In the genomic region with DNA sequence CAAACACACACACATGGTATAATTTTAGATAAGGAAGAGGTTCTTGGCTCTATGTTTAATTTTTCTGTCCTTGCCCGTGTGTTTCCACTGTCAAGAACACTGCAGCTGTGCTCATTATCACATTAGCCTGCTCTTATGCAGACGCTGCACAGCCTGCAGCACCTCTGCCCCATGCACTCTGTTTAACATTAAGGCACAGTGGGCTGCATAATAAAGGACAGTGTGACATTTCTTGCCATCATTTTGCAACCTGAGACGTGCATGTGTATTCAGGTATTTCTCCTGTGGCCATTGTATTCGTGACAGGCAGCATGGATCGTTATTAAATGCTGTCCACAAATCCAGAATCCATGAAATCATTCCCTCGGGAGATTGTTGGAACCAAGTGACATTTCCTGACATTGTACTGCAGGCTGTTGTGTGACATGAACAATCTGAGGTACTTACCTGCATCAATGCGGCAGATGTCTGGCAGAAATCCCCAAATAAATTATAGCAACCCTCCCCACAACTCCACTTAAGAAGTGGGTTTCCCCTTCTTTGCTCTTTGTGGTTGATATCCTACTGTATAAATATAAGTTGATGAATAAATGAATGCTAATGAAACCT, we compare ENCODE assay signal across 11 mouse cellular contexts. TPM values are rescaled to one million over a fixed set of nuclear protein-coding genes. Genes with fewer than 3 reads are reported as not detected.
DNase-seq lines count a peak whose midpoint lies in the region; ATAC-seq and TF ChIP-seq lines count a peak whose summit lies in the region.
"Had no signal": no experiment of that assay in that cellular context is flagged by ENCODE, and none has a peak within 500 bp of the region (broad histone marks: within the 10 kb centered on the region; RNA-seq: fewer than 3 reads in every experiment).

No protein-coding gene starts in this region.

- WGBS in heart, embryonic 11.5 days (ENCODE audit: insufficient replicate concordance): 53% methylated on average over 7 of the region's 7 CpGs
- WGBS in stomach, embryonic 14.5 days: 31% methylated on average over 7 of the region's 7 CpGs
- WGBS in stomach, postnatal 0 days: 29% methylated on average over 7 of the region's 7 CpGs
- 25% methylated on average over 7 of the region's 7 CpGs for WGBS in limb, embryonic 14.5 days
- WGBS in stomach, embryonic 16.5 days: 32% methylated on average over 7 of the region's 7 CpGs

- no peak overlapping the region for H3K4me3 ChIP-seq in heart, embryonic 11.5 days (ENCODE audit: low read depth, low read length)
- H3K4me3 ChIP-seq in stomach, embryonic 14.5 days (ENCODE audit: low read depth, low read length): no peak overlapping the region
- H3K4me3 ChIP-seq in stomach, postnatal 0 days (ENCODE audit: low read depth, low read length): no peak overlapping the region
- H3K4me3 ChIP-seq in limb, embryonic 14.5 days (replicated peaks; ENCODE audit: low read length): no peak overlapping the region
- no peak overlapping the region for H3K4me3 ChIP-seq in stomach, embryonic 16.5 days (replicated peaks; ENCODE audit: low read length)

- H3K27ac ChIP-seq in heart, embryonic 11.5 days (ENCODE audit: low read depth, low read length): no peak overlapping the region
- peak overlapping the region; percentile 52; the same call in 1 of the 2 replicates for H3K27ac ChIP-seq in stomach, embryonic 14.5 days (ENCODE audit: low read length)
- H3K27ac ChIP-seq in stomach, postnatal 0 days (replicated peaks): no peak overlapping the region
- 0 out of 2 replicates have a peak overlapping the region, but pooled peaks have one; percentile 26 for H3K27ac ChIP-seq in limb, embryonic 14.5 days (replicated peaks; ENCODE audit: low read depth, low read length)
- peak overlapping the region; percentile 22; the same call in 1 of the 2 replicates for H3K27ac ChIP-seq in stomach, embryonic 16.5 days (ENCODE audit: low read length)

- no peak for ATAC-seq in heart, embryonic 11.5 days (replicated peaks; ENCODE audit: insufficient number of reproducible peaks, low FRiP score, low TSS enrichment)
- ATAC-seq in stomach, embryonic 14.5 days (ENCODE audit: insufficient number of reproducible peaks, insufficient read depth, low FRiP score, low read depth): no peak
- no peak for ATAC-seq in stomach, postnatal 0 days (ENCODE audit: low FRiP score, low TSS enrichment)
- no peak for ATAC-seq in limb, embryonic 14.5 days (ENCODE audit: low FRiP score, low read depth)
- no peak for ATAC-seq in stomach, embryonic 16.5 days (ENCODE audit: insufficient read depth, low FRiP score)
- no peak for ATAC-seq in megakaryocyte progenitor cell, adult 5-6 weeks (replicated peaks; ENCODE audit: poor library complexity)
- ATAC-seq in granulocyte monocyte progenitor cell, adult 5-6 weeks (replicated peaks; ENCODE audit: poor library complexity, severe bottlenecking): no peak
- ATAC-seq: liver, postnatal 0 days; Patski had no signal

- TF ChIP-seq CTCF in stomach, postnatal 0 days (IDR thresholded peaks at IDR 0.05; ENCODE audit: low read depth): no peak

- no peak for TF ChIP-seq EP300 in stomach, postnatal 0 days (optimal IDR thresholded peaks at IDR 0.05)

- DNase-seq in heart, adult 8-10 months (ENCODE audit: low spot score): peak; percentile 57
- DNase-seq in stomach, postnatal 0 days (ENCODE audit: low spot score): no peak
- no peak for DNase-seq in limb, embryonic 14.5 days (ENCODE audit: low spot score)
- DNase-seq: liver, postnatal 0 days had no signal

- H3K27me3 ChIP-seq in heart, embryonic 11.5 days (ENCODE audit: control insufficient read depth, insufficient read depth, low read length): no peaks in the 10 kb centered on the region
- no peaks in the 10 kb centered on the region for H3K27me3 ChIP-seq in stomach, embryonic 14.5 days (ENCODE audit: control insufficient read depth, insufficient read depth, low read length)
- H3K27me3 ChIP-seq in stomach, postnatal 0 days (ENCODE audit: control insufficient read depth, insufficient read depth, low read length): no peaks in the 10 kb centered on the region
- H3K27me3 ChIP-seq in limb, embryonic 14.5 days (ENCODE audit: control insufficient read depth, insufficient read depth, low read length): no peaks in the 10 kb centered on the region
- no peaks in the 10 kb centered on the region for H3K27me3 ChIP-seq in stomach, embryonic 16.5 days (ENCODE audit: control insufficient read depth, insufficient read depth, low read length)

- H3K36me3 ChIP-seq in heart, embryonic 11.5 days (ENCODE audit: control insufficient read depth, insufficient read depth, low read length): no peaks in the 10 kb centered on the region
- H3K36me3 ChIP-seq in stomach, embryonic 14.5 days (ENCODE audit: control insufficient read depth, insufficient read depth, low read length): no peaks in the 10 kb centered on the region
- no peaks in the 10 kb centered on the region for H3K36me3 ChIP-seq in stomach, postnatal 0 days (ENCODE audit: control insufficient read depth, insufficient read depth, low read length)
- H3K36me3 ChIP-seq in limb, embryonic 14.5 days (ENCODE audit: control insufficient read depth, insufficient read depth, low read length): no peaks in the 10 kb centered on the region
- no peaks in the 10 kb centered on the region for H3K36me3 ChIP-seq in stomach, embryonic 16.5 days (ENCODE audit: control insufficient read depth, insufficient read depth, low read length)

- TF ChIP-seq POLR2A in limb, embryonic 14.5 days (IDR thresholded peaks at IDR 0.05; ENCODE audit: borderline replicate concordance, extremely low read depth, insufficient read depth, insufficient read length): no peak

- H3K4me1 ChIP-seq in heart, embryonic 11.5 days (ENCODE audit: control insufficient read depth, insufficient read depth, low read length): peaks cover 25% of the 10 kb centered on the region
- H3K4me1 ChIP-seq in stomach, embryonic 14.5 days (ENCODE audit: control insufficient read depth, insufficient read depth, low read length): peaks cover 34% of the 10 kb centered on the region
- H3K4me1 ChIP-seq in stomach, postnatal 0 days (replicated peaks; ENCODE audit: control insufficient read depth, insufficient read depth): no peaks in the 10 kb centered on the region
- peaks cover 37% of the 10 kb centered on the region for H3K4me1 ChIP-seq in limb, embryonic 14.5 days (ENCODE audit: control insufficient read depth, insufficient read depth, low read length)
- peaks cover 39% of the 10 kb centered on the region for H3K4me1 ChIP-seq in stomach, embryonic 16.5 days (ENCODE audit: control insufficient read depth, insufficient read depth, low read length)

- no peaks in the 10 kb centered on the region for H3K9me3 ChIP-seq in heart, embryonic 11.5 days (replicated peaks; ENCODE audit: control insufficient read depth, low read length)
- no peaks in the 10 kb centered on the region for H3K9me3 ChIP-seq in stomach, embryonic 14.5 days (ENCODE audit: control insufficient read depth, low read depth, low read length)
- H3K9me3 ChIP-seq in stomach, postnatal 0 days (ENCODE audit: control insufficient read depth, low read length): no peaks in the 10 kb centered on the region
- no peaks in the 10 kb centered on the region for H3K9me3 ChIP-seq in limb, embryonic 14.5 days (ENCODE audit: control insufficient read depth, low read length)
- H3K9me3 ChIP-seq in stomach, embryonic 16.5 days (replicated peaks; ENCODE audit: control insufficient read depth, low read length): no peaks in the 10 kb centered on the region

- no peak overlapping the region for H3K9ac ChIP-seq in heart, embryonic 11.5 days (ENCODE audit: low read depth, low read length)
- H3K9ac ChIP-seq in stomach, embryonic 14.5 days (replicated peaks; ENCODE audit: low read depth, low read length): no peak overlapping the region
- H3K9ac ChIP-seq in stomach, postnatal 0 days (ENCODE audit: low read length): no peak overlapping the region
- no peak overlapping the region for H3K9ac ChIP-seq in limb, embryonic 14.5 days (ENCODE audit: low read depth, low read length, severe bottlenecking)
- 0 out of 2 replicates have a peak overlapping the region, but pooled peaks have one; percentile 15 for H3K9ac ChIP-seq in stomach, embryonic 16.5 days (ENCODE audit: low read length)
- H3K9ac ChIP-seq: liver, postnatal 0 days had no signal

- H3K4me2 ChIP-seq in heart, embryonic 11.5 days: no peak overlapping the region
- no peak overlapping the region for H3K4me2 ChIP-seq in stomach, embryonic 14.5 days (replicated peaks; ENCODE audit: low read depth, low read length)
- no peak overlapping the region for H3K4me2 ChIP-seq in stomach, postnatal 0 days (replicated peaks; ENCODE audit: low read depth)
- H3K4me2 ChIP-seq in limb, embryonic 14.5 days (replicated peaks; ENCODE audit: low read depth, low read length, severe bottlenecking): no peak overlapping the region
- no peak overlapping the region for H3K4me2 ChIP-seq in stomach, embryonic 16.5 days (ENCODE audit: low read depth, low read length)

RNA-seq across cellular contexts. Expression of a gene that starts 4.8 kb away (rescaled TPM):
- not detected for total RNA-seq in heart, adult 8-10 months (2022)
- 0.20 TPM in 2 replicates for polyA plus RNA-seq in heart, embryonic 11.5 days (2014; fragmentation: Nextera tagmentation; extraction: Ambion mirVana)
- polyA plus RNA-seq in stomach, embryonic 14.5 days (2014; fragmentation: Nextera tagmentation; extraction: Ambion mirVana): 0.55 and 0.59 TPM in 2 replicates
- polyA plus RNA-seq in stomach, postnatal 0 days (2015; fragmentation: Nextera tagmentation; extraction: Ambion mirVana): 0.15 and 0.16 TPM in 2 replicates
- 0.29 and 0.34 TPM in 2 replicates for polyA plus RNA-seq in limb, embryonic 14.5 days (2012; rRNA removed)
- polyA plus RNA-seq in limb, embryonic 14.5 days (2014; fragmentation: Nextera tagmentation; extraction: Ambion mirVana): 0.17 and 0.23 TPM in 2 replicates
- polyA plus RNA-seq in stomach, embryonic 16.5 days (2015; fragmentation: Nextera tagmentation; extraction: Ambion mirVana): 0.25 and 0.35 TPM in 2 replicates
- 0.67 TPM in 1 of 2 replicates, not detected in the other for total RNA-seq in megakaryocyte progenitor cell, adult 5-6 weeks (2015)
- total RNA-seq in megakaryocyte progenitor cell, adult 5-6 weeks (2017): 0.20 TPM in 1 of 2 replicates, not detected in the other
- total RNA-seq in granulocyte monocyte progenitor cell, adult 5-6 weeks (2014; fragmentation: Nextera tagmentation): 0.09 TPM in 1 of 2 replicates, not detected in the other
- total RNA-seq in granulocyte monocyte progenitor cell, adult 5-6 weeks (2017): 0.04 TPM in 1 of 2 replicates, not detected in the other
- total RNA-seq: gastrocnemius, postnatal 36 days had no signal
- polyA plus RNA-seq: liver, postnatal 0 days had no signal

RNA-seq across cellular contexts. Expression of a gene that starts 4.9 kb away (rescaled TPM):
- total RNA-seq in heart, adult 8-10 months (2022): 1 to 10 TPM; 3.2 to 5.1 (median 4.5) TPM
- polyA plus RNA-seq in heart, embryonic 11.5 days (2014; fragmentation: Nextera tagmentation; extraction: Ambion mirVana): 22.6 and 36.1 TPM in 2 replicates
- 18.7 and 22.3 TPM in 2 replicates for polyA plus RNA-seq in stomach, embryonic 14.5 days (2014; fragmentation: Nextera tagmentation; extraction: Ambion mirVana)
- polyA plus RNA-seq in stomach, postnatal 0 days (2015; fragmentation: Nextera tagmentation; extraction: Ambion mirVana): 4.7 and 6.7 TPM in 2 replicates
- 39.7 and 40.7 TPM in 2 replicates for polyA plus RNA-seq in limb, embryonic 14.5 days (2012; rRNA removed)
- 25.5 and 27.2 TPM in 2 replicates for polyA plus RNA-seq in limb, embryonic 14.5 days (2014; fragmentation: Nextera tagmentation; extraction: Ambion mirVana)
- polyA plus RNA-seq in stomach, embryonic 16.5 days (2015; fragmentation: Nextera tagmentation; extraction: Ambion mirVana): 40.4 and 45.1 TPM in 2 replicates
- 1.1 and 1.3 TPM in 2 replicates for total RNA-seq in megakaryocyte progenitor cell, adult 5-6 weeks (2015)
- total RNA-seq in megakaryocyte progenitor cell, adult 5-6 weeks (2017): 3.8 and 6.0 TPM in 2 replicates
- total RNA-seq in granulocyte monocyte progenitor cell, adult 5-6 weeks (2014; fragmentation: Nextera tagmentation): 4.6 and 4.9 TPM in 2 replicates
- 4.8 and 6.5 TPM in 2 replicates for total RNA-seq in granulocyte monocyte progenitor cell, adult 5-6 weeks (2017)

RNA-seq across cellular contexts. Expression of a gene that starts 28.2 kb away (rescaled TPM):
- total RNA-seq in heart, adult 8-10 months (2022): not detected
- 0.18 and 0.46 TPM in 2 replicates for polyA plus RNA-seq in heart, embryonic 11.5 days (2014; fragmentation: Nextera tagmentation; extraction: Ambion mirVana)
- polyA plus RNA-seq in stomach, embryonic 14.5 days (2014; fragmentation: Nextera tagmentation; extraction: Ambion mirVana): 4.2 TPM in 2 replicates
- polyA plus RNA-seq in stomach, postnatal 0 days (2015; fragmentation: Nextera tagmentation; extraction: Ambion mirVana): 1.7 and 1.8 TPM in 2 replicates
- 0.33 and 0.49 TPM in 2 replicates for polyA plus RNA-seq in limb, embryonic 14.5 days (2012; rRNA removed)
- 0.43 and 0.58 TPM in 2 replicates for polyA plus RNA-seq in limb, embryonic 14.5 days (2014; fragmentation: Nextera tagmentation; extraction: Ambion mirVana)
- polyA plus RNA-seq in stomach, embryonic 16.5 days (2015; fragmentation: Nextera tagmentation; extraction: Ambion mirVana): 3.2 and 3.4 TPM in 2 replicates
- total RNA-seq in megakaryocyte progenitor cell, adult 5-6 weeks (2015): not detected in 2 replicates
- total RNA-seq in megakaryocyte progenitor cell, adult 5-6 weeks (2017): not detected in 2 replicates
- not detected in 2 replicates for total RNA-seq in granulocyte monocyte progenitor cell, adult 5-6 weeks (2014; fragmentation: Nextera tagmentation)
- total RNA-seq in granulocyte monocyte progenitor cell, adult 5-6 weeks (2017): not detected in 2 replicates
- total RNA-seq: gastrocnemius, postnatal 36 days had no signal
- polyA plus RNA-seq: Patski had no signal

RNA-seq across cellular contexts. Expression of a gene that starts 40.1 kb away (rescaled TPM):
- 100 to 1,000 TPM in 2 of 4 experiments, 10 to 100 TPM in 2; 95.4 to 106 (median 99.0) TPM for total RNA-seq in heart, adult 8-10 months (2022)
- polyA plus RNA-seq in heart, embryonic 11.5 days (2014; fragmentation: Nextera tagmentation; extraction: Ambion mirVana): 87.0 and 95.3 TPM in 2 replicates
- 93.6 and 94.4 TPM in 2 replicates for polyA plus RNA-seq in stomach, embryonic 14.5 days (2014; fragmentation: Nextera tagmentation; extraction: Ambion mirVana)
- polyA plus RNA-seq in stomach, postnatal 0 days (2015; fragmentation: Nextera tagmentation; extraction: Ambion mirVana): 51.6 and 57.5 TPM in 2 replicates
- polyA plus RNA-seq in limb, embryonic 14.5 days (2012; rRNA removed): 193 and 237 TPM in 2 replicates
- polyA plus RNA-seq in limb, embryonic 14.5 days (2014; fragmentation: Nextera tagmentation; extraction: Ambion mirVana): 100 and 105 TPM in 2 replicates
- 87.9 and 95.6 TPM in 2 replicates for polyA plus RNA-seq in stomach, embryonic 16.5 days (2015; fragmentation: Nextera tagmentation; extraction: Ambion mirVana)
- total RNA-seq in megakaryocyte progenitor cell, adult 5-6 weeks (2015): 74.8 and 80.5 TPM in 2 replicates
- total RNA-seq in megakaryocyte progenitor cell, adult 5-6 weeks (2017): 68.3 and 78.9 TPM in 2 replicates
- total RNA-seq in granulocyte monocyte progenitor cell, adult 5-6 weeks (2014; fragmentation: Nextera tagmentation): 96.2 and 123 TPM in 2 replicates
- 81.0 and 89.8 TPM in 2 replicates for total RNA-seq in granulocyte monocyte progenitor cell, adult 5-6 weeks (2017)

RNA-seq across cellular contexts. Expression of a gene that starts 43.2 kb away (rescaled TPM):
- 1 to 10 TPM; 3.5 to 4.9 (median 4.3) TPM for total RNA-seq in heart, adult 8-10 months (2022)
- 1.5 and 2.0 TPM in 2 replicates for polyA plus RNA-seq in heart, embryonic 11.5 days (2014; fragmentation: Nextera tagmentation; extraction: Ambion mirVana)
- 8.6 and 8.8 TPM in 2 replicates for polyA plus RNA-seq in stomach, embryonic 14.5 days (2014; fragmentation: Nextera tagmentation; extraction: Ambion mirVana)
- polyA plus RNA-seq in stomach, postnatal 0 days (2015; fragmentation: Nextera tagmentation; extraction: Ambion mirVana): 4.7 and 4.8 TPM in 2 replicates
- 12.8 and 13.9 TPM in 2 replicates for polyA plus RNA-seq in limb, embryonic 14.5 days (2012; rRNA removed)
- 16.5 and 18.8 TPM in 2 replicates for polyA plus RNA-seq in limb, embryonic 14.5 days (2014; fragmentation: Nextera tagmentation; extraction: Ambion mirVana)
- polyA plus RNA-seq in stomach, embryonic 16.5 days (2015; fragmentation: Nextera tagmentation; extraction: Ambion mirVana): 7.8 and 10.2 TPM in 2 replicates
- total RNA-seq in megakaryocyte progenitor cell, adult 5-6 weeks (2015): not detected in 2 replicates
- total RNA-seq in megakaryocyte progenitor cell, adult 5-6 weeks (2017): 0.20 TPM in 1 of 2 replicates, not detected in the other
- not detected in 2 replicates for total RNA-seq in granulocyte monocyte progenitor cell, adult 5-6 weeks (2014; fragmentation: Nextera tagmentation)
- 0.04 TPM in 1 of 2 replicates, not detected in the other for total RNA-seq in granulocyte monocyte progenitor cell, adult 5-6 weeks (2017)

Comparison
In these comparisons a context has a peak if more than half of its experiments do, and no peak if none do; other contexts are left out.
1. H3K27ac ChIP-seq: peak in stomach, embryonic 14.5 days (single experiment), limb, embryonic 14.5 days (single experiment) and stomach, embryonic 16.5 days (single experiment); none in heart, embryonic 11.5 days (single experiment) and stomach, postnatal 0 days (single experiment).